Mouse (Mus musculus) central nervous system, embryonic 14 days (tissue): ENCODE data around the gene Poldip2. TPM values are rescaled to one million over a fixed set of nuclear protein-coding genes. Genes with fewer than 3 reads are reported as not detected.

ENCODE experiments used
- polyA plus RNA-seq: library from polyadenylated mRNA; depleted of rRNA; stranded (reverse); fragments of >200 nt; gene quantifications from 2 replicates; pipeline ENCODE4 v1.2.3, GENCODE M21; 2012; rRNA removed

Gene Poldip2
- 113 and 120 TPM in 2 replicates for polyA plus RNA-seq

GRCm38 (mm10) chr11:78512025-78512957, at the start of gene Poldip2, which contains the start of gene Tmem199:
TSS of gene Poldip2 (plus strand) at chr11:78512193.
TSS of gene Tmem199 (minus strand) at chr11:78512172.

GRCm38 (mm10) chr11:78465568-78466180, 46.3 kb upstream of the Poldip2 start, which contains the start of gene Slc46a1:
TSS of gene Slc46a1 (plus strand) at chr11:78465697.

GRCm38 (mm10) chr11:78497544-78498522, 14.2 kb upstream of the Poldip2 start, which contains the start of gene Sarm1:
TSS of gene Sarm1 (minus strand) at chr11:78497754.

GRCm38 (mm10) chr11:78499004-78499403, 13.0 kb upstream of the Poldip2 start, which contains the start of gene Vtn:
TSS of gene Vtn (plus strand) at chr11:78499091.

GRCm38 (mm10) chr11:78502909-78503650, 8.9 kb upstream of the Poldip2 start, which contains the start of gene Sebox:
TSS of gene Sebox (plus strand) at chr11:78503447.

GRCm38 (mm10) chr11:78536080-78536689, 24.2 kb downstream of the Poldip2 start, which contains the start of the genes Tnfaip1 and Ift20:
TSS of gene Tnfaip1 (minus strand) at chr11:78536332.
TSS of gene Ift20 (plus strand) at chr11:78536361.

GRCm38 (mm10) chr11:78550168-78551058, 38.4 kb downstream of the Poldip2 start, which contains the start of gene Tmem97:
TSS of gene Tmem97 (minus strand) at chr11:78550777.

Other genes with a start within 250 kb of the Poldip2 start
- 0.63 and 0.88 TPM in 2 replicates for gene BC030499, start 221.4 kb upstream of the Poldip2 start, polyA plus RNA-seq
- 37.0 and 49.5 TPM in 2 replicates for gene Spag5, start 210.7 kb upstream of the Poldip2 start, polyA plus RNA-seq
- 106 and 132 TPM in 2 replicates for gene Aldoc, start 189.2 kb upstream of the Poldip2 start, polyA plus RNA-seq
- 60.2 and 69.7 TPM in 2 replicates for gene Pigs, start 183.8 kb upstream of the Poldip2 start, polyA plus RNA-seq
- gene Unc119, start 168.7 kb upstream of the Poldip2 start, polyA plus RNA-seq = 144 and 155 TPM in 2 replicates
- 0.03 TPM in 1 of 2 replicates, not detected in the other for gene Foxn1, start 125.6 kb upstream of the Poldip2 start, polyA plus RNA-seq
- 0.04 TPM in 1 of 2 replicates, not detected in the other for gene Slc13a2, start 90.0 kb upstream of the Poldip2 start, polyA plus RNA-seq
- 10.6 and 11.7 TPM in 2 replicates for gene Slc46a1, start 46.5 kb upstream of the Poldip2 start, polyA plus RNA-seq
- 35.2 and 38.7 TPM in 2 replicates for gene Sarm1, start 14.4 kb upstream of the Poldip2 start, polyA plus RNA-seq
- 84.3 and 85.8 TPM in 2 replicates for gene Vtn, start 13.1 kb upstream of the Poldip2 start, polyA plus RNA-seq
- gene Sebox, start 8.7 kb upstream of the Poldip2 start, polyA plus RNA-seq = 0.23 and 0.37 TPM in 2 replicates
- 70.0 and 74.8 TPM in 2 replicates for gene Tmem199, start within 50 bp of the Poldip2 start, polyA plus RNA-seq
- 51.0 and 52.7 TPM in 2 replicates for gene Tnfaip1, start 24.1 kb downstream of the Poldip2 start, polyA plus RNA-seq
- gene Ift20, start 24.2 kb downstream of the Poldip2 start, polyA plus RNA-seq = 84.4 and 94.8 TPM in 2 replicates
- 20.2 and 23.6 TPM in 2 replicates for gene Tmem97, start 38.6 kb downstream of the Poldip2 start, polyA plus RNA-seq
- 33.9 and 41.3 TPM in 2 replicates for gene Nlk, start 185.2 kb downstream of the Poldip2 start, polyA plus RNA-seq
- 37.7 and 42.1 TPM in 2 replicates for gene Ccnq, start 239.5 kb downstream of the Poldip2 start, polyA plus RNA-seq